Mouse (Mus musculus): ENCODE measurements around the gene Olfr49.

DNA sequence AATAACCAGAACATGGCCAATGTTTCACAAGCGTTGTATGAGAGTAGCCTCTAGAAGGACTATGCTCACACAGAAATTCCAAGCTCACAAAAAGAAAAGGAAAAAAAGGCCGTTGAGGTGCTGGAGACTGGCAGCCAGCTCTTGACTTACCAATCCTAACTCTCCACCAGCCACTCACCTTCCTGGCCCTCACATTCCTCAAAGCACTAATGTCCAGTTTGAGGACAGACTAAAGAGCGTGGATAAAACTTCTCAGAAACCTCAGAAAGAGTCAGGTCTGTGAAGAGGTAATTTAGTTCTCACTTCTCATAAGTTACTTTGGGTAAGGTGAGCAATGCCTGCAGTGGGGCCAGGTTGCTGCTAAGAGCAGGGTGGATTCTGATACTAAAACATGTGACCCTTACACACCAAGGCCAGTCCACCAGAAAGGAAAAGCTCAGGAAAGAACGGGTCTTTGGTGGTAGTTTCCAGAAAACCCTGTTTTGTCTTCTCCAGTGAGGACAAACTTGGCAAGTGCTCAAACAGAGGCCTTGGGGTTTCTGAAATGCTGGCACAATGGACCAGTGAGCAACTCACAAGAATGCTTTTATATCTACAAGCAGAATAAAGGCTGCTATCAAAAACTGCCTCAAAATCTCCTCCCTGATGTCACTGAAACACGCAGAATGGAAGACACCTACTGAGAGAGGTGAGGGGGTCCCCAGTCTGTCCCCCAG is 48.8 kb downstream of the Olfr49 start:
- no peak for TF ChIP-seq POLR2A (IDR thresholded peaks at IDR 0.05; ENCODE audit: borderline replicate concordance, control insufficient read depth, low read depth, low read length)
- no peak for TF ChIP-seq CTCF (IDR thresholded peaks at IDR 0.05; ENCODE audit: control insufficient read depth, insufficient read depth, low read length)
